In the genomic region with DNA sequence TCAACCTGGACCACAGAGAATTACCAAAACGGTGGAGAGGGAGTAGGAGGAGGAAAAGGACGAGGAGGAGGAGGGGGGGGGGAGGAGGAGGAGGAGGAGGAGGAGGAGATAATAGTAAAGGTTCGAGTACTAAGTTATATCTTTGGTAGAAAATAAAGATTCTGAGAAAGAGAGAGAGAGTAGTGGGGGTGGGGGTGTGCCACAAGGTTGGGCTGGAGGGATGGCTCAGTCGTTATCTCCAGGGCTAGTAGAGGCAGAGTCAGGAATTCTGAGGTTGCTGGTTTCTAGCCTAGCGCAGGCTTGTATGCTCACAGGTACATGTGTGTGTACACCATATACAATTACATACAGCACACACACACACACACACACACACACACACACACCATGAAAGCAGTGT, we compare ENCODE assay signal across 19 mouse cellular contexts. TPM values are rescaled to one million over a fixed set of nuclear protein-coding genes. Genes with fewer than 3 reads are reported as not detected.
"Had no signal": no experiment of that assay in that cellular context is flagged by ENCODE, and none has a peak within 500 bp of the region (broad histone marks: within the 10 kb centered on the region; RNA-seq: fewer than 3 reads in every experiment).

No protein-coding gene starts in this region.

- H3K27me3 ChIP-seq: limb, embryonic 15.5 days; midbrain, embryonic 13.5 days had no signal

- DNase-seq: kidney, adult 9 months; kidney, postnatal 36 days; layer of hippocampus, adult 9-11 months; layer of hippocampus, postnatal 36 days; lung, embryonic 14.5 days; lung, postnatal 14 days; right cerebral cortex, postnatal 25 days had no signal

- H3K36me3 ChIP-seq: limb, embryonic 15.5 days; midbrain, embryonic 13.5 days had no signal

- H3K9ac ChIP-seq: limb, embryonic 15.5 days; lung, embryonic 14.5 days; midbrain, embryonic 13.5 days had no signal

- H3K27ac ChIP-seq: kidney, postnatal 0 days; limb, embryonic 15.5 days; macrophage; midbrain, embryonic 13.5 days had no signal

- ATAC-seq: intestine, postnatal 0 days; midbrain, embryonic 13.5 days had no signal

- H3K4me2 ChIP-seq: limb, embryonic 15.5 days; lung, embryonic 14.5 days; midbrain, embryonic 13.5 days had no signal

- H3K4me1 ChIP-seq: limb, embryonic 15.5 days; midbrain, embryonic 13.5 days had no signal

- H3K9me3 ChIP-seq: limb, embryonic 15.5 days; midbrain, embryonic 13.5 days had no signal

- H3K4me3 ChIP-seq: limb, embryonic 15.5 days; midbrain, embryonic 13.5 days had no signal

RNA-seq across cellular contexts. Expression of a gene that starts 4.7 kb away (rescaled TPM):
- total RNA-seq: layer of hippocampus, adult 18-20 months; layer of hippocampus, postnatal 36 days; left cerebral cortex, adult 8-10 months; left cerebral cortex, postnatal 25 days; midbrain, postnatal 0 days had no signal
- polyA plus RNA-seq: intestine, postnatal 0 days; limb, embryonic 11.5 days; limb, embryonic 15.5 days; lung, embryonic 14.5 days; macrophage; midbrain, embryonic 13.5 days; midbrain, postnatal 0 days; small intestine, adult 2 months; stomach, embryonic 16.5 days had no signal
